Mouse (Mus musculus) testis, adult 2 months (tissue): Measurements from ENCODE around the gene Acadvl.

Experiments
- CTCF ChIP-seq: fragments of 200-500 bp; IDR thresholded peaks from 2 replicates; pipeline ENCODE4 v1.5.1; 2012; ENCODE audit warnings: low read depth, mild to moderate bottlenecking, inconsistent platforms, low read length, moderate library complexity; ENCODE audit not compliant: control insufficient read depth, insufficient read depth, insufficient replicate concordance
- POLR2A ChIP-seq: fragments of 200-500 bp; IDR thresholded peaks from 2 replicates; pipeline ENCODE4 v1.6.1; 2012; ENCODE audit warnings: low read depth, mild to moderate bottlenecking, inconsistent platforms, low read length, moderate library complexity; ENCODE audit not compliant: control insufficient read depth

DNA sequence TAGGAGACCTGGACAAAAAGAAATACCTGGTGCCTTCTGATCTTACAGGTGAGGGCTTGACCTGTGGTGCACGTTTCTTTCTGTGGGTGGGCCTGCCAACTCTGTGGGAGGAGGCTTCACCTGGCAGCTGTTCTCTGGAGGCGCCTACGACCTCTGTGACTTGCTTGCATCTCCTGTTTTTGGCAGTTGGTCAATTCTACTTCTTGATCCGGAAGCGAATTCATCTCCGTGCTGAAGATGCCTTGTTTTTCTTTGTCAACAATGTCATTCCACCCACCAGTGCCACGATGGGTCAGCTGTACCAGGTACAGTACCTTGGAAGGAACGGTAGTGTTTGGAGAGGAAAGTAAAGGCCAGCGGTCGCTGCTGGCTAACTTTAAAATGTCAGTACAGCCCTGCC lies 22.8 kb downstream of the Acadvl start:
- TF ChIP-seq POLR2A (no peak), CTCF (no peak)
